Mouse (Mus musculus) retina, postnatal 7 days (tissue): ENCODE measurements around the gene Lurap1.

Source experiments
- DNase-seq: peaks from one replicate; pipeline ENCODE4 v3.0.0-alpha.2; 2012; ENCODE audit warnings: low read depth, low spot score

The Lurap1 gene

DNA sequence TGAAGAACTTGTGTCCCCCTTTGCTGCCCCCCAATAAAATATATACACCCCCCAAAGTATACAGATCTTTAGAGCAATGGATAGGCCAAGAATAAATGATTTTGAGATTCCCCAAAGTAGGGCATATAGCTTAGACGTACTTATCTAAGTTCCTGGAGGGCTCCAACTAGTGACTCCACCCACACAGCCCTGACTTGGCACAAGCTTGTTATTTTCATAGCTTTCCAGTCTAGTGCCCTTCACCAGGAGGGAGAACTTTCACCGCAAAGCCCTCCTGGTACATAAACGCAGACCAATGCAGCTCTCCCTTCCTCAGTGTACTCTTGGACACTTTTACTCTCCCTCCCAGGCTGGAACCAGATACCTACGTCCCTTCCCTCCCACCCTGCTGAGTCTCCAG, 11.0 kb upstream of the Lurap1 start:
- DNase-seq = no peak

DNA sequence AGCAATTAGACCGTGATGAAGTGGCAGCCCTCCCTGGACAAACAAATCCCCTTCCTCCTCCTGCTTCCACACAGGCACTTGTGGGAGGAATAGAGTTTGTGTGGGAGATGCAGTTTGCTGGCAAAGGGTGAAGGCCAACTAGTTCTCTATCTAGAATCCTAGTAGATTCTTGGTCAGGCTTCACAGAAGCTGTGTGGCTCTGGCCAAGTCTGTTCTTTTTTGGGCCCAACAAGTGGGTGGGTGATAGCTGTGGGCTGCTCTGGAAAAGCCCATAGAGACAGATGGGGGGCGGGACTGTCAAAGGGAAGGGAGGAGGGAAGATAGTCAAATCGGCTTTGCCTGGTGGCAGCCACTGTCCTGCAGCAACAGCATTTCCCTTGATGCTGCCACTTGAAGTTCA, 9.6 kb upstream of the Lurap1 start:
- DNase-seq = no peak

DNA sequence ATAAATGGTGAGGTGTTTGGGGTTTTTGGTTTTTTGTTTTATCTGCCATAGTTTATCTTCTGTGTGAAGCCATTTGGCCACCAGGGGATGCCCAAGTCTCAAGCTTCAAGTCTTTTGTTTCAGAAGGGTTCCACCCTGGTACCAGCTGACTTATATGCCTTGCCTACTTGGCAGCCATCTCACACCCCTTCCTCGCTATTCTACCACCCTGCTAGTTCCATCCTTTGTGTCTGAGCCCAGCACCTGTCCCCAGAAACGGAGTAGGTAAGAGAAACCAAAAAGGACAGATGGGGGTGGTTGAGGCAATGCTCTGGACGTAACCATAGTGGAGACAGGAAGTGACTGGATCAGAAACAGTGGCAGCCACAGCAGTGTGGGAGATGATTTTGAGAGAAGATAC, 8.8 kb upstream of the Lurap1 start:
- DNase-seq = no peak

DNA sequence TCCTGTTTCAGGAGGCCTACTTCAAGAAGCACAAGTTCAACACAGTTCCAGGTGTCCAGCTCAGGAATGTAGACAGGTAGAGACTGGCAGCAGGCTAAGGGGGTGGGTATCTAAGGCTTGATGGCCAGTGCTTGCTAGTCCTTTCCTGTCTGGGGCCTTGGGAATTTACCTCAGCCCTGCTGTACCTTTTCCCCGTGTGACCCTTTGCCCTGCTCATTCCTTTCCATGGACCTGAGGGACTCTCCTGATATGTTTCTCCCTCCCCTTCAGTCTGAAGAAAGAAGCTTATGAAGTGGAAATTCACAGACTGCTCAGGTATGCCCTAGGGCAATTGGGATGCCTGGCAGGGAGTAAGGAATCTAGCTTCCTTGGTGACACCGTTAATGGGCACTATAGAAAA, 6.7 kb upstream of the Lurap1 start:
- DNase-seq = no peak

DNA sequence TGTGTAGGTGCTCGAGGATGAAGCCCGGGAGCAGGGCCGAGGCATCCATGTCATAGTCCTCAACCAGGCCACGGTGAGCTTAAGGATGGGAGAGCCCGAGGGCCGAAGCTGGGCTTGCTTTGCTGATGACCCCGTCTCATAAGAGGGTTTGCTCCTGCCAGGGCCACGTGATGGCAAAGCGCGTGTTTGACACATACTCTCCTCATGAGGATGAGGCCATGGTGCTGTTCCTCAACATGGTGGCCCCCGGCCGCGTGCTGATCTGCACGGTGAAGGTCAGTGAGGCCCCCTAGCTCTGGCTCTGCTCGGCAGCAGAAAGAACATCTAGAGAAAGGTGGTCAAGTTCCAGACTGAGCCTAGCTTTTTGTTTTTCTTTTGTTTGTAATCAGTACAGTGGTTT, 1.6 kb upstream of the Lurap1 start:
- no peak for DNase-seq

DNA sequence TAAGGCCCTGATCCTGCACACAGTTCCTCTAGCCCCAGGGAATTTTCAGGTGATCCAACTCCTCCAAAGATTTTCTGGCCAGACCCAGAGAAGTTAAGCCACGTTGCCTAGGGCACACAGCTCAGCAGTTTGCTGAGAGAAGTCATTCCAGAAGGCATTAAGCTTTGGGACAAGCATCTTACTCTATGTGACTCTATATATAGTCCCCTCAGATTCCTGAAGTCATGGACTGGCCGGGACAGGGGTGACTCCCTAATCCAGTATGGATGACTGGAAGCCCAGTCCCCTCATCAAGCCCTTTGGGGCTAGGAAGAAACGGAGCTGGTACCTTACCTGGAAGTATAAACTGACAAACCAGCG, 296 bp downstream of the Lurap1 start:
- DNase-seq = no peak

DNA sequence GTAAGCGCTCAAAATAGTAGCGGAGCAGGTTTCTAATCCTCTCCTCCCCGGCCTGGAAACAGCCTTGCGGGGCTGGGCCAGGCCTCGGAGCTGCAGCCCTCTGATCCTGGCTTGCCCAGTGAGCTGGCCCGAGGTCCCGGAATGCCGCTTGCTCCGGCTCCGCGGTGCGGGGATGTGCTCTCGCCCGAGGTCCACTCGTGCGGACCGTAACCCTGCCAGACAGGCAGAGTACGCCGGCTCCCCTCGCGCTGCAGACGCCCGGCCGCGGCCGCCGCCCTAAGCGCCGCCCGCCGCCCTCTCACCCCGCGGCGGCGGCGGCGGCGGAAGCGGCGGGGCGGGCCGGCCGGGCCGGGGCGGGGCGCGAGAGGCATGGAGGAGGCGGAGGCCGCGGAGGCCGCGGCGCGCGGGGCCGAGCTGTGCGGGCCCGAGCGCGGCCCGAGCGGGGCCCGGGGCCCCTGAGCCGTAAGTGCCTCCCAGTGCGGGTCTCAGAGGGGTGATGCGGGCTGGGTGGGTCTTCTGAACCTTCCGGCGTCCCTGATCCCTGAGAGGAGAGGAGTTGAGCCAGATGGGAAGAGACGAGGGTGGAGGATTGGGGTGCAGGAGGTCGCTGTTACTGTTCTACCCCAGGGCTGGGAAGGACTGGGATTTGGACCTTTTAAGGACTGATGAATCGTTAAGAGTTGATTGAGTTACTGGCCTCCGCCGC, 829 bp downstream of the Lurap1 start:
- peak; percentile 53 for DNase-seq

DNA sequence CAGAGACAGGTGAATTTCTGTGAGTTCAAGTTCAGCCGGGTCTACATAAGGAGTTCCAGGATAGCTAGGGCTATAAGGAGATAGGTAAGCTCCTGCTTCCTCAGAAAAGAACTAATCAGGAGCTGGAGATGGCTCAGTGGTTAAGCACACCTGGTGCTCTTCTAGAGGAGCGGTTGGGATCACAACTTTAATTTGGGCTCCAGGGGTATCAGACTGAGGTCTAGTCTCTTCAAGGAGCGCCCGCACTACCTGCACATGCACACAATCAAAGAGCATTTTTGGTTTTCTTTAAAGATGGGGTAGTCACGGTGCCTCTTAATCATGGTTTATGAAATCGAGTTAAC, 1.4 kb downstream of the Lurap1 start:
- no peak for DNase-seq

DNA sequence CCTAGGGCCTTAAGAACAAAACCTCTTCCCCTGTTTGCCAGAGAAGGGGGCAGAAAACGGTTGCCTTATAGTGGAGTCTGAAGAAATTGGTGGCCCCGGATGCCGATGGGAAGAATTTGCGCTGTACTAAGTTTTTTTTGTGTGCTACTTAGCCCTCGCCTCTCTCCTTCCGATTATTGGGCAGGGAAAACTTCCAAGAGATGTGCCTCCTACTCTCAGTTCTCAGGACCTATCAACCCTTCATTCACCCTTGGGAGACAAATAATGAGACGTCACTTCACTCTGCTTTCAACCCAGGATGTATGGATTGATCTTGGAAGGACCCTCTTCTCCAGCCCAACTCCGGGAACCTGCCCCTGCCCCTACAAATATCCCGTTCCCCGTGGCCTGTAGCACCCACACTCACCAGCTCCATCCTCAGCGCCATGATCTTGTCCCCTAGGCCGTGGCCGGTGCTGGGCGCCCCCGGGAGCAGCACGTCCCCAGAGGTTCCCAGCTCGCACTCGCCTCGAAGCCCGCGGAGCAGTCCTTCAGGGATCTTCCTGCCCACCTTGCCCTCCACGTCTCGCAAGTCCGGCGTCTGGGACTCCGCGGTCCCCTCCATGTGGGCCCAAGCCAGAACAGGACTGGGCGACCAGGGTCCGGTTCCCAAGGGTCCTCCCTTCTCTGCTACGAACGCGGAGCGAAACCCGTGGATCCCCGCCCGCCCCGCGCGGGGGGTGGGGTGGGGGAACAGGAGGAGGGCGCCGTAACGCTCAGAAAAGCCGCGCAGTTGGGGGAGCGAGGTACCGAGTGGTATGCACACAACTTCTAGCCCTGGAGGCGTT, 7.0 kb downstream of the Lurap1 start:
- DNase-seq = no peak

DNA sequence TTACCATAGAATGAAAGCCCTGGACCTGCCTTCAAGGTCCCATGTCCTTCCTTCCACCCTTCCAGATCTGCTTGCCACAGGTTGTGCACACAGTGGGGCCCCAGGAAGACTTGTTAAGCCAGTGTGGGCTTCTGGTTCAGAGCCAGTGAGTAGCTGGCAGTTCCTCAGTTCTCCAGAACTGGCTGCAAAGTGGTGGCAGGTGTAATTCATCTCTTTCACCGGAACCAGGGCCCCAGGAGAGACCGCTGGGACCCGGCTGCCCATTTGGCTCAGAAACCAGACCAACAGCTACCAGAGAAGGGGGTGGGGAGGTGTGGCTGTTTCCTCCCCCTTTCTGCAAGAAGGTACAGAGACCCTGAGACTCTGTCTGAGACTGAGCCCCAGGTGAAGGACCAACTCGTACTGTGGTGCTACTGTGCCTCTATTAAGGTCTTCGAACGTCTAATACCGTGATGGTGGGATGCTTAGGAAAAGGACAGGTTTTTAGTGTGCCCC, 7.8 kb downstream of the Lurap1 start:
- no peak for DNase-seq

DNA sequence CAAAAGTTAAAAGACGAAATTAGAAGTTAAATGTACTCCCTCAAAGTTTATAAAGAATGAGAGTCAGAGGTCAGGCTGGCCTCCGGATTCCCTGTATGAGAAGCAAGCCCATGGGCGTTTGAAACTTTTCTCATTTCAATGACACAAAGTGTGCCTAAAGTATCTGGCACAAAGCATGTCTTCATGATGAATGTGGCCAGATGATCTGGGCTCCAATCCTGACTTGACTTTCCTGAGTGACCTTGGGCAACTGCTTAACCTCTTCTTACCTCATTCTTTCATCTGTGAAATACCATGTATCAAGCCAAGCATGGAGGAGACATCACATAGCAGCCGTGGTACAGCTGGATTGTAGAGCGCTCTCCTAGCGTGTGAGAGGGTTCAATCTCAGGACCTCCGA, 8.9 kb downstream of the Lurap1 start:
- no peak for DNase-seq

DNA sequence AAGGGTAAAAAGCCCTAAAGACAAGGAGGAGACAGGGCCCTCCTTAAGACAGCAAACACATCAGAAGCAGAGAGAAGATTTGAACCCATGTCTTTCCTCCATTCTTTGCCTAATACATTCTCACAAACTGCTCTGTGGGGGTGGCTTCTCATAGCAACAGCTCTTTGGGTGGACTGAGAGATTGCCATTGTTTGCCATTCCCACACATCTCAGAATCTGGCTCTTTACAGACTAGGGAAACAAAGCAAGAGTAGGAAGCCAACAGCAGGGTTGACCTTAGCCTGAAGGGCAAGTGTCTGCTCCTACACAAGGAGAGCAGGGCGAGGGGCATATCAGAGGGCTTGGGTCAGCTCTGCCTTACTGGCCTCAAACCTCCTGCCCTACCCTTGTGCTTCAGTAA, 9.4 kb downstream of the Lurap1 start:
- DNase-seq = no peak

DNA sequence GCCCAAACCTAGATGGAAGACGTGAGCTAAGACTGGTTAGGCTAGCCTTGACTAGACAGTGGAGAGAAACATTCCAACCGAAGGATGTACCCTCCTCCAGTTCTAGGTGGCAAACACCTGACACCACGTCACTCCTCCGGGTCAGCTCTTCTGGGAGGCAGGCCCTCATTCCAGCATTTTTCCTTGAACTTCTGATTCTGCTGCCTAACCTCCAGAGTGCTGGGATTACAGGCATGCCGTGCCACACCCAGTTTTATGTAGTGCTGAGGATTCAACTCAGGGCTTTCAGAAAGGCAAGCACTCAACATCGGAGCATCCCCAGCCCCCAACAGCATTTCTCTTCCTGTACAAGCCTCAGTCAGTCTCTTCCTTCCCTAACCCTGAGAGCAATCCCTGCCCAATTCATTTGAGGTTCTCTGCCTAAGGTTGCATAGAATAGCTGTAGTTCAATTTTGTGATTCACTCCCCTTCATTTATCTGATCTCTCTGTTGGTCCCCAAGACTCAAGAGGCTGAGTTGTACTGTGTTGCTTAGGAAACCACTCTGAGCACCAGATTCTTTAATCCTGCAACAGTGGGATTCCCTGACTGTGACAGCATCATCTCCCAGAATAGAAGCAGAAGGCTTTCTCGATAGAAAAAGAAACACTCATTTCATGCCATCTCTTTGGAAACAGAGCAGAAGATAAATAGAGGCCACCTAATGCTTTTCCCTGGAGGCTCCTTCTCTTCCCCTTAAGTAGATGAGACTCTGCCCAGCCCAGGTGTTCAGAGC, 10.2 kb downstream of the Lurap1 start:
- no peak for DNase-seq

DNA sequence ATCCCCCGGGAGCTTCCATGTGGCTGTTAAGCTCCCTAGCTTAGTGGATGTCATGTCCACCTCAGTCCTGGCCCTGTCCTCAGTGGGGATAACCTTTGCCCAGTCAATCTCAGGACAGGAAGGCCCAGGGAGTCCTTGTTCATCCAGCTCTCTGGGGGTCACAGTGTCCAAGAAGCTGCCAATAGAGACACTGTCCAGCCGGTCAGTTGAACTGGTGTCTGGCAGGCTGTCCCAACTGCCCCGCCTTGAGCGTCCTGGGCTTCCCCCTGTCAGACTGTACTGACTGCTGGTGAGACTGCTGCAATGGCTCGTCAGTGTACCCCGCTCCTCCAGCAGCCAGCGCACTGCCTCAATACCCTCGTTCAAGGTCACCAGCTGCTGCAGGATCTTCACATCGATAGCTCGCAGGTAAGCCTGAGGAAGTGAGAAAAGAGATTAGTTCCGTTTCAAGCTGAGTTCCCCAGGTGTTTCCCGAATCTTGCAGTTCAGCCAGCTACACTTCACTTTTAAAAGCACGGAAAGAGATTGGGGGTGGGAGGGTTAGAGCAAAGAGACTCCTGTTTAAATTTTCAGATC, 13.6 kb downstream of the Lurap1 start:
- DNase-seq = no peak

DNA sequence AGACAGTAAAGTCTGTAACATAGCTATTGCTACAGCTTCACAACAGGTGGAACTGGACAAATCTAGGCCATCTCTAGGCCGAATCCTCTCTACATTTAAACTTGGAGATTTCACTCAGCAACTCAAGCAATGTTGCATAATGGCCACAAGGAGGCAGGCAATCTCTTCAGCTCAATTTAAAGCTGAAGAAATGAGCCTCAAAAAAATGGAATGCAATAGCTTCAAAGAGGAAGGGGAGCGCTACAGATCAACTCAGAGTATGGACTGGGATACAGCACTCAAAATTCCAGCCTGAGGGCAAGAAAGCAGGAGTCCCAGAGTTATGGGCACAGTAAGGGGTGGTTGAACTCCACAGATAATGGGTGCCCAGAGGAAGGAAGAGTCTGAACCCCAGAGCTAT, 16.1 kb downstream of the Lurap1 start:
- DNase-seq = peak; percentile 36

DNA sequence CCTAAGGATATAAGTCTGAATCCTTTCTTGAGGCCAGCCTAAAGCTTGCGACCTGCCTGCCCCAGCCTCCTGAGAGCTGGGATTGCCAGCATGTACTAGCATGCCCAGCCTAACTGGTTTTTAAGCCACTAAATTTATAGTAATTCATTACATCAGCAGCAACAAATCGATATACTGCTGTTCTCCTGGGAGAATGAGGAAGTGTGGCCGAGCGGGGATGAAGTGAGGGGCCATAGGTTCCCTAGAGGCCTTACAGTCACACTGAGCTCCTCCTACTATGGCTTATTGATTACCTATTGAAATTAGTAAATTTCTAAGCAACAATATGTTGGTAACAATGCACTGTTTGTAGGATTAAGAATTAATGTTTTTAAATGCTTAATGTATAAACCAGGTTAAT, 18.0 kb downstream of the Lurap1 start:
- no peak for DNase-seq

DNA sequence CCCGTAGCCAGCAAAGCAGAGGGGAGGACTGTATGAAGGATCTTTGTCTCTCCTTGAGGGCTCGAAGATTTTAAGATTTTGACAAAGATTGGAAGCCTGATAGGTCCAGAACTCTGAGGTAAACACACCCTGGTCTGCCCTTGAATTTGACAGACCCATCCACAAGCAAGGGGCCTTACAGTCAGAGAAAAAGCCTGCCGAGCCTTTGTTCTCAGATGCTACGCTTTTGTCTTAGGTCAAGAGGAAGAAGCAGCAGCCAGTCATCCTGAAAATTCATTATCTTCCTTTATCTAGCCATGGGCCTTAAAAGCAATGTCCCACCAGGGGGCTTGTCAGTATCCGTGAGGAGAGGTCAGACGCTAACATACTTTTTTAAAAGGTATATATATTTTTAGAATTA, 23.2 kb downstream of the Lurap1 start:
- no peak for DNase-seq

DNA sequence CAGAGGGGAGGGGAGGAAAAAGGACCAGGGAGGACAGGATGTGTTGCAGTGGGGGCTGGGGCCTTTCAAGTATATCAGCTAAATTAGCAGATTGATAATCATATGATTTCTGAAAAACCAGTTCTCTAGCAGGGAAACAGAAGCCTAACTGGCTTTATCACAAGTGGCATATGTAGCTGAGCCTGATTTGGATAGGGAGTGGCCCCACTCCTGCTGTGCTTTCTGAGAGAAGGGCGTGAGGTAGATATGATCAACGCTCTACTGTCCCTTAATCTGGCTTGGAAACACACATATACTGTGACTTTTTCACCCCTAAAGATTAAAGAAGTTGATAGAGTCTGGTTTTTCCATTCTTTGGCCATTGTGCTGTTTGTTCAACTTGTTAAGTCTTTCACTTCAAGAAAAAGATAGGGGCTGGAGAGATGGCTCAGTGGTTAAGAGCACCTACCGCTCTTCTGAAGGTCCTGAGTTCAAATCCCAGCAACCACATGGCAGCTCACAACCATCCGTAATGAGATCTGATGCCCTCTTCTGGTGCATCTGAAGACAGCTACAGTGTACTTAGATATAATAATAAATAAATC, 25.2 kb downstream of the Lurap1 start:
- no peak for DNase-seq

DNA sequence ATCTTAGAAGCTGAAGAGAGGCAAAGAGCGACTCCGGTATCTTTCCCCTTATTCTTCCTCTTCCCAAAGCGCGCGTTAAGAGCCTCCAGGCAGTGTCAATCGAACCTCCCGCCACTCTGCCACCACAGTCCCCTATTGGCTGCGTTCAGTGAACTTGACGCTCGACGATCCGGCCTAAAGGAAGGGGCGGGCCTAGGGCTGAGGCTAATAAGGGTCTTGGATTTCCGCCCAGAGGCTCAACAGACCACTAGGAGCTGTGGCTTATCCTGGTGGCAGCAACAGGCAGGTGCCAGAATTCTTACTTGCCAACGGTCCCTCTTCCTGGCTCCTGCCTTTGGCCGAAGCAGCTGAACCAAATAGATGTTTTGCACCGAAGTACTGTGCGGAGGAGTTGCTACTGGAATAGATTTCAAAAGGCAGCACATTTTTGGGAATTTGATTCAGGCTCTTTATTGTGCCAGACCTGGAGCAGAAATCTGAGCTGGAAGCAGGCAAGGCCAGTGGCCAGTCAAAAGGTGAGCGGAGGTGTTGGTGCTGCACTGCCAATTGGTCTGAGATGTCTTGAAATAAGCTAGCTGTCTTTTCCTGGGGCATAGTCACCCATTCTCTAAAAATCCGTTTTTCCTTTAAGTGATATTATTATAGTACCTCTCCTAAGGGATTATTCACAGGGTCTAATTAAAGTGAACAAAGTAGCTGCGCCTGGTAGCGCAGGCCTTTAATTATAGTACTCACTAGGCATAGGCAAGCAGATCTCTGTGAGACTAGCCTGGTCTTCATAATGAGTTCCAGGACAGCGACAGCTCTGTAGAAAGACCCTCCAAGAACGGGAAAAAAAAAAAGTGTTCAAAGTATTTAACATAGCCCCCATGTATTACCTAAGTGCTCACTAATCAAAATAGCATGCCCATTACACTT, 27.3 kb downstream of the Lurap1 start, which contains the start of the genes Rad54l and Pomgnt1:
Gene Rad54l (minus strand): TSS at position 89 of the 918 bp plus-strand sequence.
Gene Pomgnt1 (plus strand): TSS at position 239 of the 918 bp plus-strand sequence.
- DNase-seq = peak; percentile 92

DNA sequence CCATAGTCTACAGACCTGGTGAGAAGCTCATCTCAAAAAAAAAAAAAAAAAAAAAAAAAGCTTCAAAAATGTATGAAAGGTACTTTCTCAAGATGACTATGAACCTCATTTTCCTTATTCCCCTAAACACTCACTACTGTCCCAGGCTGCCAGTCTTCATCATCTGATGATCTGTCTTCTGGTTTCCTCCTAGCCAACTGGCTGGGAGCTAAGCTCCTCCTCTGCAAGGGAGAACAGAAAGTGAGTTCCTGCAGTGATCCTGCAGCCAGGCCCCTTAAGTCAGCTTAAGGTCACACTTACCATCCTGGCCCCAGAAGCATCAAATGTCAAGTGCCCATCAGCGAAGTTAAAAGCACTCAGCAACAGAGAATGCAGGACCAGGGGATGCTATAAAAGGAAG, 28.4 kb downstream of the Lurap1 start:
- no peak for DNase-seq

DNA sequence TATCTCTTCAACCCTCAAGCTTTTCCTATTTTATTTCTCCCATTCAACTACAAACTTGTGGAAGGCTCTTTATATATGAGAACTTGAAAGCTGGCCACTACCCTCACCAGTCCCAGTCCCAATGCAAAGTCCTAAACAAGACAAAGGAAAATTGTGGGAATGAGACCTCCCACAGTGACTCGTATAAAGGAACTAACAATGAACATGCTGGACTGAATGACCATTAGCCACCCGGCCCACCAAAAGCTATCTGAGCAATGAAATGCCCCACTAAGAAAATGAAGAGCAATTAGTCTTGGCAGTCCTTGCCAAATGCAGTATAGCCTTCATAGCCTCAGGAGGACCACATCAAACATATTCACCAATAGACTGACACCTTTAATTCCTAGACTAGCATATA, 39.7 kb downstream of the Lurap1 start:
- DNase-seq = no peak
